Mouse (Mus musculus) right cerebral cortex, adult 18-20 months (tissue): ENCODE measurements at regions not wholly inside any gene's neighbourhood (a gene's known extent, or its start where the extent isn't known, plus 50 kb on each side); places are given as distances from the start of the nearest gene placed in this dataset.

Experiments
- DNase-seq: peaks from one replicate; pipeline ENCODE4 v3.0.0; 2022; ENCODE audit warnings: mixed read lengths

DNA sequence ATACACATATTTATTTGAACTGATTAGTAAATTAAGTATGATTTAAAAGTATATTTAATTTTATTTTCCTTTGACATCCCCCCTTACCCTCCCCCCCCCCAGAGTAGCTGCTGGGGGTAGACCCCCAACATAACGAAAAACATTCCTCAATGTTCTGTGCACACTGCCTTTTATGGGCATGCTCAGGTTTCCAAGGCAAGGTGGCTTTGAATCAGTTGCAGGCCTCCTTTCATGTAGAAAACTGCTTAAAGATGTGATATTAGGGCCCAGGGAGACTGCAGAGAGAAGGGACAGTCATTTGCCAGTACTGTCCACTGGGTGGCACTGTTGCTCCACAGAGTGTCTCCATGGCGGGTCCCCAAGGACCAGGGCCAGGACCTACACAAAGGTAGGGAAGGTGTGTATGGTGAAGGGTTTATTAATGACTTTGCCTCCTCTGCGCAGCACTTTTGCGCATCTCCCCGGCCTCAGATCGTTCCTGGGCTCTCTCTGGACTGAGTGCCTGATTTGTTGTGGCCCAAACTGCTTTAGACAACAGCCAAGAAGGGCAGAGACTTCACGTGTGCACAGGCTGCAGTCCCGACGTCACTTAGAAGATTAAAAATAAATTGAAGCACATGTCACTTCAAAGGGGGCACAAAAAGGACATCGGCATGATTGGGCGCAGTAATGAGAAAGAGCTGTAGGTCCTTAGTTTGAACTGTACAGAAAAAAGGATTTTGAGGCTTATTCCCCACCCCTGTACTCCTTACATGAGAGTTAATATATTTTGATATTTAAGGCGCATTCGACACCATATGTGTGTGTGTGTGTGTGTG is 64.0 kb downstream of the Cmpk2 start:
- peak; percentile 76 for DNase-seq

DNA sequence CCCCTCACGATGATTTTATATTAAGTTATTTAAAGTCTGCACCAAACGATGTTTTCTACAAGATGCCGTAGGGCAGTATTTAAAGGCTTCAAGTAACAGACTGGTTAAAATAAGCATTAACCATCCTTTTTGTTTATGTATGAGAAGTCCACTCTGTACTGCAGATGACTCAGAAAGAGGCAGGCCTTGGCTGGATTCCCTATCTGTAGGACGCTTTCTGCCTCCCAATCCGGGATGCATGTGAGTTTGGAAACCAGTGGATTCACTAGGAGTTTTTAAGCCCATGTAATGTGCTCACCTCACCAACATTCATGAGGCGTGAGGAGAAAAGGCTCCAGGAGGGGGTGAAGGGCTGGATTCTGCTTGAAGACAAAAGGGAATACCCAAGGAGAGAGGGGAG is 63.1 kb downstream of the Cmpk2 start:
- peak; percentile 5 for DNase-seq
